Mouse (Mus musculus): ENCODE data around the gene Avpr1b. TPM values are rescaled to one million over a fixed set of nuclear protein-coding genes. Genes with fewer than 3 reads are reported as not detected.

Gene Avpr1b
- polyA plus RNA-seq, 1 experiment: not detected

- no peaks in the 10 kb centered on the region for H3K4me1 ChIP-seq (ENCODE audit: control insufficient read depth, insufficient read depth, low read length)
- no peak for TF ChIP-seq POLR2A (IDR thresholded peaks at IDR 0.05; ENCODE audit: low read depth, low read length)
- TF ChIP-seq CTCF (IDR thresholded peaks at IDR 0.05; ENCODE audit: borderline replicate concordance, insufficient read depth, low read length): no peak
- no peak overlapping the region for H3K4me3 ChIP-seq (ENCODE audit: insufficient read depth, low read length)
- no peak overlapping the region for H3K27ac ChIP-seq (ENCODE audit: insufficient read depth, low read length)
Measured at GRCm38 (mm10) chr1:131660716-131661472, 61.9 kb downstream of the Avpr1b start.

Other genes with a start within 250 kb of the Avpr1b start
- 52.8 and 66.6 TPM in 2 replicates for gene Srgap2, start 71.9 kb upstream of the Avpr1b start, polyA plus RNA-seq (2011; ENCODE audit: insufficient read length, low read depth, missing spikeins)
- 1.8 and 2.3 TPM in 2 replicates for gene Fam72a, start 71.3 kb upstream of the Avpr1b start, polyA plus RNA-seq (2011; ENCODE audit: insufficient read length, low read depth, missing spikeins)
- not detected in 2 replicates for gene Ctse, start 39.1 kb downstream of the Avpr1b start, polyA plus RNA-seq (2011; ENCODE audit: insufficient read length, low read depth, missing spikeins)
- gene Rab7b, start 89.5 kb downstream of the Avpr1b start, polyA plus RNA-seq (2011; ENCODE audit: insufficient read length, low read depth, missing spikeins): 19.0 and 19.9 TPM in 2 replicates
- not detected in 2 replicates for gene Slc26a9, start 144.8 kb downstream of the Avpr1b start, polyA plus RNA-seq (2011; ENCODE audit: insufficient read length, low read depth, missing spikeins)
- 0.54 and 0.57 TPM in 2 replicates for gene Pm20d1, start 198.1 kb downstream of the Avpr1b start, polyA plus RNA-seq (2011; ENCODE audit: insufficient read length, low read depth, missing spikeins)
- gene Slc41a1, start 228.3 kb downstream of the Avpr1b start, polyA plus RNA-seq (2011; ENCODE audit: insufficient read length, low read depth, missing spikeins): 21.1 and 22.7 TPM in 2 replicates

Data from embryonic fibroblast, embryonic 13.5 days (primary cell).